Mouse (Mus musculus) CH12.LX (cell line): Measurements from ENCODE around the gene Map7. TPM values are rescaled to one million over a fixed set of nuclear protein-coding genes. Genes with fewer than 3 reads are reported as not detected.

Experiments
- DNase-seq: peaks from one replicate; pipeline ENCODE4 v3.0.0-alpha.2; 2013; ENCODE audit errors: extremely low read depth
- H3K27ac ChIP-seq: 2 replicates; pipeline ENCODE4 v1.5.1; 2012; ENCODE audit warnings: low read depth, mild to moderate bottlenecking, control low read depth, moderate library complexity; ENCODE audit not compliant: insufficient read depth
- H3K27me3 ChIP-seq: replicated peaks from 2 replicates; pipeline ENCODE3; 2012; ENCODE audit warnings: inconsistent platforms
- H3K36me3 ChIP-seq, 2 experiments: replicated peaks in 1 of 2; 2 replicates each; pipeline versions ENCODE3 to v1.6.1; 2012; ENCODE audit warnings: inconsistent platforms in 1 of 2, low read length in 1 of 2, mild to moderate bottlenecking in 1 of 2, mixed read lengths in 1 of 2, moderate library complexity in 1 of 2; ENCODE audit not compliant: control insufficient read depth in 1 of 2, insufficient read depth in 1 of 2
- H3K4me1 ChIP-seq, 2 experiments: 2 replicates each; pipeline ENCODE4 v1.6.1; 2012; ENCODE audit warnings: inconsistent platforms in 1 of 2, moderate library complexity in 1 of 2; ENCODE audit not compliant: insufficient read depth in 2 of 2, control insufficient read depth in 1 of 2
- H3K4me2 ChIP-seq: 2 replicates; pipeline ENCODE4 v1.6.1; 2012; ENCODE audit warnings: low read depth, mild to moderate bottlenecking, control low read depth; ENCODE audit not compliant: poor library complexity, insufficient read depth, severe bottlenecking
- H3K4me3 ChIP-seq, 3 experiments: fragments of 150-350 bp in 1 of 3; sonication (generic) in 1 of 3; replicated peaks in 1 of 3; 2 replicates each; pipeline versions ENCODE3 to v1.5.1; 2011 to 2012; ENCODE audit warnings: low read depth in 2 of 3, low read length in 2 of 3, mild to moderate bottlenecking in 2 of 3, moderate library complexity in 2 of 3, control low read depth in 1 of 3, improper control_type of control experiment in 1 of 3, inconsistent platforms in 1 of 3, mixed read lengths in 1 of 3; ENCODE audit not compliant: poor library complexity in 1 of 3
- H3K79me2 ChIP-seq: replicated peaks from 2 replicates; pipeline ENCODE4 v1.6.1; 2012; ENCODE audit warnings: mild to moderate bottlenecking, moderate library complexity; ENCODE audit not compliant: control insufficient read depth, poor library complexity, insufficient read depth, severe bottlenecking; ENCODE audit errors: extremely low read depth
- H3K9ac ChIP-seq: 2 replicates; pipeline ENCODE4 v1.6.1; 2012; ENCODE audit warnings: low read depth, mild to moderate bottlenecking, control low read depth, moderate library complexity; ENCODE audit not compliant: insufficient read depth
- H3K9me3 ChIP-seq: replicated peaks from 2 replicates; pipeline ENCODE3; 2012; ENCODE audit warnings: low read length, inconsistent platforms, mixed read lengths
- ELF1 ChIP-seq: IDR thresholded peaks from 2 replicates; pipeline ENCODE4 v1.6.1; 2014; ENCODE audit warnings: low read depth, mild to moderate bottlenecking, inconsistent platforms, low read length, improper control_type of control experiment
- EP300 ChIP-seq: IDR thresholded peaks from 2 replicates; pipeline ENCODE4 v1.6.1; 2011; ENCODE audit warnings: low read length, improper control_type of control experiment
- GABPA ChIP-seq: IDR thresholded peaks from 2 replicates; pipeline ENCODE4 v1.6.1; 2012; ENCODE audit warnings: low read depth, low read length, improper control_type of control experiment, inconsistent platforms; ENCODE audit not compliant: insufficient replicate concordance
- IRF4 ChIP-seq: IDR thresholded peaks from 2 replicates; pipeline ENCODE4 v1.6.1; 2014; ENCODE audit warnings: low read depth, mild to moderate bottlenecking, inconsistent platforms, low read length, improper control_type of control experiment
- KAT2A ChIP-seq: IDR thresholded peaks from 2 replicates; pipeline ENCODE4 v1.6.1; 2012; ENCODE audit warnings: low read length, improper control_type of control experiment, inconsistent platforms; ENCODE audit not compliant: insufficient replicate concordance
- MAX ChIP-seq: IDR thresholded peaks from 2 replicates; pipeline ENCODE4 v1.6.1; 2011; ENCODE audit warnings: low read length, improper control_type of control experiment
- MAZ ChIP-seq: IDR thresholded peaks from 2 replicates; pipeline ENCODE4 v1.6.1; 2012; ENCODE audit warnings: low read depth, mild to moderate bottlenecking, inconsistent platforms, low read length, improper control_type of control experiment, moderate library complexity
- PAX5 ChIP-seq: IDR thresholded peaks from 2 replicates; pipeline ENCODE4 v1.6.1; 2012; ENCODE audit warnings: low read length, inconsistent platforms, mixed read lengths
- POLR2A ChIP-seq: IDR thresholded peaks from 2 replicates; pipeline ENCODE4 v1.6.1; 2011; ENCODE audit warnings: low read depth, mild to moderate bottlenecking, improper control_type of control experiment, low read length
- POLR2AphosphoS2 ChIP-seq: IDR thresholded peaks from 2 replicates; pipeline ENCODE4 v1.6.1; 2011; ENCODE audit warnings: low read depth, low read length, improper control_type of control experiment
- RCOR1 ChIP-seq: conservative IDR thresholded peaks from 2 replicates; pipeline ENCODE4 v1.6.1; 2012; ENCODE audit warnings: low read depth, mild to moderate bottlenecking, inconsistent platforms, low read length, improper control_type of control experiment
- SIN3A ChIP-seq: IDR thresholded peaks from 2 replicates; pipeline ENCODE4 v1.6.1; 2012; ENCODE audit warnings: low read length, improper control_type of control experiment, inconsistent platforms
- TBP ChIP-seq: conservative IDR thresholded peaks from 2 replicates; pipeline ENCODE4 v1.6.1; 2011; ENCODE audit warnings: low read depth, low read length, improper control_type of control experiment
- UBTF ChIP-seq: IDR thresholded peaks from 2 replicates; pipeline ENCODE4 v1.6.1; 2012; ENCODE audit warnings: low read depth, mild to moderate bottlenecking, inconsistent platforms, low read length, improper control_type of control experiment, moderate library complexity
- USF2 ChIP-seq: conservative IDR thresholded peaks from 2 replicates; pipeline ENCODE4 v1.6.1; 2011; ENCODE audit warnings: low read depth, low read length, improper control_type of control experiment
- ZKSCAN1 ChIP-seq: IDR thresholded peaks from 2 replicates; pipeline ENCODE4 v1.6.1; 2012; ENCODE audit warnings: low read depth, inconsistent platforms, low read length, improper control_type of control experiment, borderline replicate concordance
- dilution Hi-C: fragments of 300-500 bp; cut with MboI; formaldehyde crosslinking; loops from 2 replicates; pipeline ENCODE4 v1.14.3; 2020; ENCODE audit warnings: low sequenced_read_pairs; ENCODE audit not compliant: extremely low pct_unique_long_range_greater_than_20kb, extremely low pct_ligation_motif_present
- in situ Hi-C: fragments of 300-500 bp; cut with MboI; formaldehyde crosslinking; loops from 3 replicates; pipeline ENCODE4 v1.14.3; 2019; ENCODE audit warnings: low sequenced_read_pairs, low pct_ligation_motif_present, low pct_unique_long_range_greater_than_20kb, mixed read lengths
- polyA plus RNA-seq: library from polyadenylated mRNA; unstranded; fragments of >175 nt; gene quantifications from 2 replicates; pipeline ENCODE4 v1.2.1, GENCODE M21; 2012; ENCODE audit warnings: low read depth; ENCODE audit not compliant: insufficient read length
- total RNA-seq, 2 experiments: library from RNA; depleted of rRNA; stranded (reverse); fragments of 300-350 nt in 1 of 2; fragments of >200 nt in 1 of 2; gene quantifications; 2 replicates each; pipeline ENCODE4 v1.2.3; 2012 to 2014

Map7 gene
- total and polyA plus RNA-seq, 3 experiments, result 7.4 to 31.1 (median 21.6) TPM

- Histone ChIP-seq H3K36me3 (no peaks in the 10 kb centered on the region), H3K9ac (no peak overlapping the region), H3K9me3 (no peaks in the 10 kb centered on the region), H3K27ac (no peak overlapping the region), H3K79me2 (no peaks in the 10 kb centered on the region), H3K4me2 (no peak overlapping the region), H3K27me3 (no peaks in the 10 kb centered on the region), H3K4me3 (no peak overlapping the region), H3K4me1 (no peaks in the 10 kb centered on the region)
- TF ChIP-seq ELF1 (no peak), MAX (no peak), USF2 (no peak), TBP (no peak), RCOR1 (no peak), UBTF (no peak), MAZ (no peak), SIN3A (no peak), KAT2A (no peak)
- in situ Hi-C loops, result no loop called here
- dilution Hi-C loops, result no loop called here
- no peak for DNase-seq
Measured at GRCm38 (mm10) chr10:20238281-20238680, 90.0 kb downstream of the Map7 start.

DNA sequence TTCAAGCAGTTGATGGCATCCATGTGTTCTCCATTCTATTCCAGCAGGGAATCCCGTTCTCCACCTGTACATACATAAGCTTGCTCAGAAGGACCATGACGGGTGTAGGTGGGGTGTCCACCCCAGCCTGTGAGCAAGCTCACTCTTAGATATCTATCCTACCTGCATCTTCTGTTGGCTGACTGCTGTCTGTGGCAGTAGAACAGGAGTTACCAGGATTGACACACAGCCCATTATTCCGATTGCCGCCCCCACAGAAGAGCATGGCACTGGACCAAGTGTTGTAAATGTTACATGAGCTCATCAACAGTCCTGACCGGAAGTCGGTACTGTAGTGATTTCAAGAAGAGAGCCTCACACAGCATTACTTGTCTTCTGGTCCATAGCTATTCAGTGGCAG, 92.6 kb downstream of the Map7 start:
- TF ChIP-seq POLR2AphosphoS2, result no peak
- no peak for TF ChIP-seq MAZ
- no peak for TF ChIP-seq ZKSCAN1
- no peak for TF ChIP-seq EP300
- no peak for TF ChIP-seq IRF4
- no peak for TF ChIP-seq ELF1
- TF ChIP-seq GABPA, result no peak
- no peak for TF ChIP-seq POLR2A
- TF ChIP-seq PAX5, result no peak
- DNase-seq, result no peak
- no peak overlapping the region for H3K4me2 ChIP-seq
- H3K4me1 ChIP-seq, result no peaks in the 10 kb centered on the region
- no peak overlapping the region for H3K9ac ChIP-seq
- no peaks in the 10 kb centered on the region for H3K27me3 ChIP-seq
- H3K9me3 ChIP-seq, result no peaks in the 10 kb centered on the region
- no peak overlapping the region for H3K27ac ChIP-seq
- no peak overlapping the region for H3K4me3 ChIP-seq
- no peaks in the 10 kb centered on the region for H3K36me3 ChIP-seq
- in situ Hi-C loops, result no loop called here
- dilution Hi-C loops, result no loop called here
- no peaks in the 10 kb centered on the region for H3K79me2 ChIP-seq
